Mouse (Mus musculus): ENCODE data around the gene Thada.
"Not testable (repeated sequence)": the region's sequence is repeated elsewhere in the genome, so short reads cannot be mapped to it uniquely, and the experiment has no call there.

Gene Thada

DNA sequence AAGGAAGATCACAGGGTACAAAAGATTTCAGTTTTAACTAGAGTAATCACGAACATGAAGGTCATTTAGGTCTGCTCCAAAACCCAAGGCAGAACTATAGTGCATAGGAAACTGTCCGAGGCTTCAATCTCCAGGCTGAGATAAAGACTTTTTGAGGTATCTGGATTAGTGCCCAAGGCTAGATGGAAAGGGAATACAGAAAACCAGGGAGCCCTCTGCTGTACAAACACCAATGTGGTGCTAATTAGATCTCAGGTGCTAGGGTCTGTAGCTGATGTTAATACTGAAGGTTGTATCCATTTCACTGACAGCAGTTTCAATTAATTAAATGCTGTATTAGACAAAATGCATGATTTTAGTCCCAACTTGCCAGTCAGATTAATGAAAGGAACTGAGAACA lies 124.3 kb downstream of the Thada start:
- no peak for DNase-seq

DNA sequence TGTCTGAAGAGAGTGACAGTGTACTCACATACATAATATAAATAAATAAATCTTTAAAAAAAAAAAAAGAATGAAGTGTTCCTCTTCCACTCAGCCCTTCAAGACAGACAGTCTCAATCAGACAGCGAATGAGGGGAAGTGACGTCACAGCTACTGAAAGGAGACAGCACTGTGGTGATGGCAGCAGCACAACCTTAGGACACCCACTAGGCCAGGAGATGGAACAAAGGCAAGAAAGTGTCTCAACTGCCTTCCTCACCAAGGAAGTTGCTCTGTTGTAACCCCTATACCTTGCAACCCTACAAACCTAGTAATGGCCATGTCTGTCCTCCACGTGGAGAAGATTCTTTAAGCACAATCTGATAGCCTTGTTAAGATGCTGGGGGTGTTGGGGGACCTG lies 125.4 kb downstream of the Thada start:
- no peak for DNase-seq

DNA sequence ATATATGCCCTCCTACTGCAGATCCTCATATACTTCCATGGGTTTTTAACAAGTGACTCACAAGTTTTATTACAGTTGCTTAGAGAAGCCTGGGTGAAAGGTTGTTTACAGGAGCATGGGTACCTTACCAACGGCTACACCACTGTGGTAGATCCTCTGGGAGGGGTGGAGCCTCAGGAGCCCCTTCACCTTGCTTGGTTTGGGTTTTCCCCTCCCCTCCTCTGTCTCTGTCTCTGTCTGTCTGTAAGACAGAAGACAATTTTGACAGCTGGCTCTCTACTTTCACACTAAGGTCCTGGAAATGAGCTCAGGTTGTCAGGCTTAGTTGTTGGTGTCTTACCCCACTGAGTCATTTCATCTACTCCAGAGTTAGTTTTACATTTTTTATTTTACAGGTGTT lies 130.0 kb downstream of the Thada start:
- no peak for DNase-seq

DNA sequence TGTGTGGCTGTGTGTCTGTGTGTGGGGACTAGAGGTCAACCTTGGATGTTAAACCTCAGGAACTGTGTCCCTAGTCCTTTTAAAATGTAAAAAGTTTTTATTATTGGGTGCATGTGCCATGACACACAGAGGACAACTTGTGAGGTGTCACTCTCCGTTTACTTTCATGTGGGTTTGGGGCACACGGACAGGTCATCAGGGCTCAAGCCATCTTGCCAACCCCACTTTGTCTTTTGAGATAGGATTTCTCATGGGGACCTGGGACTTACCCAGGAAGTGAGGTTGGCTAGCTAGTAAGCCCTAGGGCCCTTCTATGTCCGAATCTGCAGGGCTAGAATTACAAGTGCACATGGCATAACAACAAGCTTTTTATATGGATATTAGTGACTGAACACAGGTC lies 130.9 kb downstream of the Thada start:
- no peak for DNase-seq

DNA sequence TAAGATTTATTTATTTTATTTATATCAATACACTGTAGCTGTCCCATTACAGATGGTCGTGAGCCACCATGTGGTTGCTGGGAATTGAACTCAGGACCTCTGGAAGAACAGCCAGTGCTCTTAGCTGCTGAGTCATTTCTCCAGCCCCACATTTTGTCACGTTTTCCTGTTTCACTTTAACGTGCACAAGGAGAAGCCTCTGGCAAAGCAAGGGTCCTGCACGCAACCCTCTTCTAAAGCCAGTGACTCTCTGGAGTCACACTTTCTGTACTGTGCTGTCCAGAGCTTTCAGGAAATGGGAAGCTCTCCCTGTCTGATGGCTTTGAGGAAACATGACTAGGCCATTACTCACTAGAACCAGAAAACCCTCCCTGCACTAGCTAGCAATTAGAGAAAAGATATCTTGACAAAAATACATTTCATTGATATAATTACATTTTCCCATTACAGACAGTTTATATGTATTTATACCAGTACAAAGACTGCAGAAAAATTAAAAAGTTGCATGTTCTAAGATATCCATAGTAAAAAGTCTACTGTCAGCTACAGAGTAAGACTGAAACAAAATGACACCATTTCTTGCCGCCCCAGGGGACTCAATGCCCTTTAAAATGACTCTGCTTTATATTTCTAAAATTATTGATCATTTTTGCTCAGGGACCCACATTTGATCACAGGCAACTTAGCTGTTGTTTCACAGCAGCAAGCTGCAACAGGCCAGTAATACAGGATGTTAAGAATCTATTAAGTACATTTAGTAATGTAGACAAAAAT lies 131.6 kb downstream of the Thada start:
- no peak for DNase-seq

DNA sequence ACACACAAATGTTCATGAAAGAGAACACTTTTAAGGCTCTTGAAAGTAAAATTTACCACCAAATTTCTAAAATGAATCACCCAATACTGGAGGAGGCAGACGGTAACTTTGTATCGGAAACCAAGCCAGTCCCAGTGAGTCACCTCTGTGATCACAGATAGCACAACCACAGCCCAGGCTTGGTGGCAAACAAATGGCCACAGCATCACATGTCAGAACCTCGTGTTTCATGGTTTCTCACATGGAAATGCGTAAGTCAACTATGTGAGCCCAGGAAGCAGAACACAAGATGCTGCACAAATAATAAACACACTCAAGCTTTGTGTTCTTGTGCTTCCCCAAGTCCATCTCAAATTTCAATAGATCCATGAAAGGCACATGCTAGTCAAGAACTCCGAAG lies 133.1 kb downstream of the Thada start:
- DNase-seq, result no peak

DNA sequence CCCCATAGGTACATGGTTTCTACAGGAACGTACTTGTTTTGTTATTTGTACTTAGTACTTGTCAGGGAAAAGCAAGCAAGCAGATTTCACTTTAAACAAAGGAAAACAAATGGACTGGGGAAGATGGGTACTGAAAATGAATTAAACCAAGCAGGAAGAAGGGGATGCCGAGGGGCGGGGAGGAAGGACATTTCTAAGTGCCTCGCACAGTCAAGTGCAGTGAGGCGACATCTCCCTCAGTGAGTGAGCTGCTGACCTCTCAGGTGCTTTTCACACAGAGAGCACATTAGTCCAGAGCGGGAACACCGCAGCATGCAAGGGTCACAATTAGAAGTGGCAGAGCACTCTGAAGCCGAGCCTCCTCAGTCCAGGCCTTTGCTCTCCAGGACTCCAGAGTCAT lies 135.0 kb downstream of the Thada start:
- DNase-seq, result no peak

DNA sequence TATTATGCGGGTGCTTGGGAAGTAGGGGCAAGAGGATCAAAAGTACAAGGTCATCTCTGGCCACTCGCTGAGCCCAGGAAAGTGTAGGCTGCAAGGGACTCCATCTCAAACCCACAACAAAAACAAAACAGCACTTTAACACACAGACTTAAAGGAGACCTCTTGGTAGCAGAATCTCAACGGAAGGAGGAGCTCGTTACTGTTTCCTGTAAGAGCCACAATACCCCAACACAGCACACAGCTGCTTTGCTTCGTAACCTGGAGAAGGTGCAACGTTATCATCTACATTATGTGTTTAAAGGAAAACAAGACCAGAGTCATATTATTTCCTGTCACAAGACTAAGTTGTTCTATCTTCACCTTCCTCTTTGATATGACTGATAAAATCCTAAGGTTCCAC lies 135.5 kb downstream of the Thada start:
- no peak for DNase-seq

DNA sequence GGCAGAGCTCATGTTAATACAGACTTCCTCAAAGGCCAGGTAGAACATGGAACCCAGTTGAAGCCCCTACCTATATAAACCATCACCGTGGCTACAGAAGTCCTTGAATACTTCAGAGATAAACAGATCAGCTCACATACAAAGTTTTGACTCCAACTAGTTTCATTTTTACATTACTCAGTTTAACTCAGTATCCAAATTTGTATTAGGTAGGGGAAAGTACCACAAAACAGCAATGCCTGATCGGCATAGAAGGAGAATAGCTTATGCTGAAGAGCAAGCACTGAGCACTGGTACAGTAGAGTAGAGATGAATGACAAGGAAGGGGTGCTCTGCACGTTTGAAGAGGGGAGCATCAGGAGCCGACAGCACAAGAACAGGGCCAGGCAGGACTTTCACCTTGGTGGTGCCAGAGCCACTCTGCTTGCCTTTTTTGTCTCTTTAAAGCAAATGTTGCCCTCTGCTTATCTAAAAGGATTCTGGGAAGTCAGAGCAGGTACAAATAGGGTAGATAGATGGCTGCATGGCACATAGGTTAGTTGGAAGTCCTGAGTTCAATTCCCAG lies 136.0 kb downstream of the Thada start:
- no peak for DNase-seq

DNA sequence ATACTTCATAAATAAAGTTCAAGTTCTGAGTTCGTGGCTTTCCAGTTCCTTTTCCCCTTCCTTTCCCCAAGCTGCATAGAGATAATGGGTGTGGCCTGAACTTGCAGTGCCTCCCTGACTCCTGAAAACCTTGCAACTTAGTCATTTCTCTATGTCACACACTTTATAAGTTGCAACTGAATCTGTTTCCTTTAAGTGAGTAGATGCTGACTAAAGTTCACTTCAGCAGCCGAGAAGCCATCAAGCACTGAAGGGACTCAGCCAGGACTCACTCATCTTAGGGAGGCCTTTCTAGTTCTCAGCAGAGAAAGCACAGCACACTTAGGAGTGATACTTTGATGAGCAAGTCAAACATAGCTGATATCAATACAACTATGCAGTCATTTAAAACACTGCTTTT lies 137.5 kb downstream of the Thada start:
- DNase-seq, result no peak

DNA sequence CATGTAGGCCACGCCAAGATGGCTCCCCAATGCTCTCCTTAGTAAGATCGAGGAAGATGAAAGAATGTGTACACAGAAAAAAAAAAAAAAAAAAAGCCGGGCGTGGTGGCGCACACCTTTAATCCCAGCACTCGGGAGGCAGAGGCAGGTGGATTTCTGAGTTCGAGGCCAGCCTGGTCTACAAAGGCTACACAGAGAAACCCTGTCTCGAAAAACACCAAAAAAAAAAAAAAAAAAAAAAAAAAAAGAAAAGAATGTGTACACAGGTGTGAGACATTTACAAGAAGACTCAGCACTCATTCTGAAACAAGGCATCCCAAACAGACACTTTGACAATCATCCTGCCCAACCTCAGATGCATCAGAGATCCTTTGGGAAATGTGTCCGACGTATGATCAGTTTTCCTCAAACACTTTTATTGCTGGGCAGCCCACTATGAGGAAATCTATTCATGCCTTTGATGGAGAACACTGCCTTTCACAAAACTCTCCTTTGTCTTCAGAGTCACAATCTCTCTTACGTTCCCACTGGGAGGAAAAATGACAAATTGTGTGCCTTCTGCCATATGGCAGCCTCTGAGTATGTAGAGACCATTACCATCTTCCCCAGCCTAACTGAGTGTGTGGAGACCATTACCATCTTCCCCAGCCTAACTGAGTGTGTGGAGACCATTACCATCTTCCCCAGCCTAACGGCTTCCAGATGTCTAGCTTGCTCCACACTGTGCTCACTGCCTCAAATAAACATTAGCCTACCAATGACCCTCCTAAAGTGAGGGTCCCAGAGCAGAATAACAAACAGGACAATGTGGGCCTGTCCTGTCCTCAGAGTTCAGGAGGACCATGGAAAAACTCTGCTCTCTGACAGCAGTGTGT lies 138.7 kb downstream of the Thada start:
- DNase-seq, result no peak

DNA sequence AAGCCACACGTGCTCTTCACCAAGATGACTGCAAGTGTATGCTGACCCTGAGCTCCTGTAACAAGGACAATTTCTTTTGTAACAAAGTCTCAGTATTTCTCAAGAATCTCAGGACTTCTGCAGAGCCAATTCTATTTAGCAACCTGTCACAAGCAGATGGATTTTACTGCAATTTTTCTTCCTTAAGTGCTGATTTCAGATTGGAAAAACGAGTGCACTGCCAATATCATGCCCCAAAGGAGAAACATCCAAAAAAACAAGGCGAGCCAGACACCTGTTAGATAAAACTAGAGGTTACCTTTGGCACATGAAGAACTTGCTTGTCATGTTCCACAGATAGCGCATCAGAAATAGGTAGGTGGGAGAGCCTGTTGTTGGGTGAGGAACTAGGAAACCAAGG lies 143.8 kb downstream of the Thada start:
- DNase-seq, result no peak

DNA sequence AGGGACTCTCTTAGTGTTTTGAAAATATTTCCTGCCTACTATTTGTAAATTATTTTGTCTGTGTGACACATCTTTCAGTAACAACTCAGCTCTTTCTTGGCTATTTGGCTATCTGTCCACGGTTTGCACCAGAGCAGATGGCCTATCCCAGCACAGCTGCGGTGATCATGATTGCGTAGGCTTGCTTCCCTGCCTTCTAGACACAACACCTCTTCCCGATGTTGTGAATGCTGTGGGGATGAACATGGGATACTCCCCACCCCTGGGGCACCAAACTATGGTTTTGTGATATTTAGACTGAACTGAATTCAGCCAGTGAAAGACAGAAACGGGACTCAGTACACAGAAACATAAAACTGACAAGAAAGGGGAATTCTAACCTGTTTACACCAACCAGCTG lies 144.7 kb downstream of the Thada start:
- no peak for DNase-seq

DNA sequence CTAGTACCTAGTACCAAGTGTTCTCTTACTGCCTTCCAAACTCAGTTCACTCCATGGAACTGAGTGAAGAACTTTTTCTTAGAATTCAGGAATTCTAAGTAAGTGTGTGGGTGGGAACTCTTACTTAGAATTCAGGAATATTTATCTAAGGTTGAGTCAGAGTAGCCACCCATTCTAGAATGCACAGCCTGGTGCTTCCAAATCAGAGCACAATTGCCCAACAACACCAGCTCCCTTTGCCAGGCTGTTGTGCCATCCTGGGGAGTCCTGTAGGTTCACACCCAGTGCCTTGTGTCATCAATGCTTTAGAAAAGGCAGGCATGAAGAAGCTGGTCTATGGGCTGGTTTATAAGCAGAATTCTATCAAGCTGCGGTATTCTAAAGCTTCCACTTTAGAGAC lies 145.4 kb downstream of the Thada start:
- DNase-seq, result no peak

DNA sequence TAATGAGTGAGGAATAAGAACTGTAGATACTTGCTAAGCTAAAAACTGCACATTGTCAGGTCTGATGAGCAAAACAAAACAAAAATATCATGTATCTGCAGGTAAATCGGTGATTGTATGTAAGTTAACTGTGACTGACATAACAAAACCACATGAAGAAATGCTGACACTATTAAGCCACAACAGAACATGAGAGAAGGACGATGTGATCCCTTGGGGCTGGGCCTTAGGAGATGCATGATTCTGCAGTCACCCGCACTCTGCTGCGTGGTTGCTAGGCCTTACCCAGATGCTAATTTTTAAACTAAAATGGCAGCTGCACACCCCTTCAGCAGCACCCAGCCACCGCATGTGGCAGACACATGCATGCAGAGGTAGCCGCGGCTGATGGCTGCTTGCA lies 151.7 kb downstream of the Thada start:
- DNase-seq, result no peak

DNA sequence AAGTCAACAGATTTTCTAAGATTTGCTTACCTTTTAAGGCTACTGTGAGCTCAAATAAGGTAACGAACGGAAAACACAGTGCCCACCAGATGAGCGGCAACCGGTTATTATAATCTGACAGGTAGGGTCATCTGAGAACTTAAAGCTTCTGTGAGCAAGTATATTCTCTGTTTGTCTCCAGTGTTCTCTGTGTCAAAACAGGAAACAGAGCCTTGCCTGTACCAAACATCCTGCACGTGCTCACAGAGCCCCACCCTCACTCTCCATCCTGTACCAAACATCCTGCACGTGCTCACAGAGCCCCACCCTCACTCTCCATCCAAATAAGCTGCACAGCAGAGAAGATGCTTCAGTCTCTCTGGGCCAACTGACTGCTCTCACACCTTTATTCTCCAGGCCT lies 152.5 kb downstream of the Thada start:
- DNase-seq, result no peak

DNA sequence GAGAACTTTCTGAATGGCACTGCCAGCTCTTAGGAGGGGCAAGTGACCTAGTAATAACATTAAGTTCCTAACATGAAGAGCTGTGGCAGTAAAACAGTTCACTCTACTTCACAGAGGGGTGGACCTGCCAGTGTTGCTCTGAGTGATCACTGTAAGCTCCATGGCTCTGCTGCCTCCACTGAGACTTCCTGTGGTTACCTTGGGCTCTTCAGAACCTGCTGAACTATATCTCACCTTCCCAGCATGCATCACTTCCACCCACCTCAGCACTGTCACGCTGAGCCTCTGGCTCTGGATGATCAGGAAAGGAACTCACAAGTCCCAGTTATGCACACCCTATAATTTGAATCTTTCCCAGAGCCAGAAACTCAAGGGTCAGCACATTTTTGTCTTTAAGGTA lies 159.9 kb downstream of the Thada start:
- DNase-seq, result no peak

DNA sequence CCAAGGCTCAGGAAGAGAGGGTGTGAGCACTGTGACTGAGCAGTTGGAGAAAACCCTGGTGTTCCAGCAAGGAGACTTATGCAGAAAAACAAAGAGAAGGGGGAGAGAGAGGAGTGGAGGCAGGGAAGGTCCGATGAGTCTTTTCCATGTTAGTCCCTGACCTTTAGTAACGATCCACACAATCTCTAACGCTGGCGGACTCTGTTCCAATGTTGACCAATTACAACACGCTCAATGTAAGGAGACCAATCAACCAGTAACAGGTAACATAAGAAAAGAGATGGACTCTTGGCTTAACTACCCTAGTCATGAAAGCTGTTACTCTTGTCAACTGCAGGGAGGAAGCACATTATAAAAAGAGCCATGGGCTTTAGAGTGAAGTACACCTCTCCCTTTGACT lies 160.9 kb downstream of the Thada start:
- DNase-seq, result no peak

DNA sequence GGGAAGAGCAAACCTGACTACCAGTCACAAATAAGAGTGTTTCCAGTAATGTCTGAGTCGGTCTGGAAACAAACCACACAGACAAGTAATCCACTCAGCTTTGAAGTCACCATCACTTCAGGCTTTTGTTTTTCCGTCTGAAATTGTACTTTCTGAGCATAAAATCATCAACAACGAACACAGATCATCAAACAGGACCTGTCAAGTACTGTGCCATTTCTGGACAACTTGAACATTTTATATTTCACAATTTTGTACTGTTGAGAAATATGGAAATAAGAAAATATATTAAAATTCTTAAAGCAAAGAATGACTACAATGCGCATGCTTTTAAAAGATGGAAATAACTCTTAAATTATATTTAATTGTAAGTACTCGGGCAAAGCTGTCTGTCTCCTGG lies 161.9 kb downstream of the Thada start:
- DNase-seq, result no peak

DNA sequence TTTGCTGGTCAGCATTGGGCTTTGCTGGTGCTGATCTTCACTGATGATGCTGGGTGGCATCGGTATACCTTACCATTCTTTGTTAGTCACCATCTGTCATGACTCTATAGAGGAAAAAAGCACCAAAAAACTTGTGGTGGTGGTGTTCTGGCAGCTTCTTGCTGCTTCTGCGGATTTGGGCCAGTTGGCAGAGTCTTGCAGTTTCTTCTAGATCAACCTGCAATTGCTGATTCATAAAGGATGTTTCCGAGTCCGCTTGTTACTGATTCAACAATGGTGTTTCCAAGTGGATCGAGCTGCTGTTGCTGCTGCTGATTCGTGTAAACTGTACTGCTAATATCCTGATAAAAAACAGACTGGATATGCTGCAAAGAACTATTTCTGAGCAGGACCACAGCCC lies 168.0 kb downstream of the Thada start:
- no peak for DNase-seq

DNA sequence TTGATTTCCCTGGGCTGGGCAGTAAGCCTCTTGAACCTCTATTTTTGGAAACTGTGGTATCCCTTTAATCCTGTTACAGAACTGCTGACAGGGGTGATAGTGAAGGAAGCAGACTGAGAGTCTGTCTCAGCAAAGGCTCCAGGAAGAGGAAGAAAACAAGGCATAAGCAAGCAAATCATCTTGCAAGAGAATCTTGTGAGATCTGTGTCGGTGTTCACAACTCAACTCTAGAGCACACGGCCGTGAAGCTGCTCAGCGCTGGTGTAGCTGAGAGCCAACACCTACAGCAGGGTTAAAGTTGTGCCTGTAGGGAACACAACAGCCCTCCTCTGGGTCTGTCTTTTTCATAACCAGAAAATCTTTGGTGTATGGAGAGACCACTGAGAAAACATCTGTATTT lies 172.8 kb downstream of the Thada start:
- no peak for DNase-seq

DNA sequence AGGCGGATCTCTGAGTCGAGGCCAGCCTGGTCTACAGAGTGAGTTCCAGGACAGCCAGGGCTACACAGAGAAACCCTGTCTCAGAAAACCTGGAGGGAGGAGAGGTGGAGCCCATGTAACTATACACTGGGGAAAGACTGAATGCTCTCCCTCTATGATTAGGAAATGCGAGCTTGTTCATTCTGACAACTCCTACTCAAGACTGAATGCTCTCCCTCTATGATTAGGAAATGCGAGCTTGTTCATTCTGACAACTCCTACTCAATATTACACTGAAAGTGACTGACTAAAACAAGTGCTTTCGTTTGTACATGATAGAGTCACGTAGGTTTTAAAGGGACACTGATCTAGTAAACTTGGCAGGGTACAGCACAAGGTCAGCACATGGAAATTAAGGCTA lies 174.8 kb downstream of the Thada start:
- DNase-seq, result not testable (repeated sequence)

DNA sequence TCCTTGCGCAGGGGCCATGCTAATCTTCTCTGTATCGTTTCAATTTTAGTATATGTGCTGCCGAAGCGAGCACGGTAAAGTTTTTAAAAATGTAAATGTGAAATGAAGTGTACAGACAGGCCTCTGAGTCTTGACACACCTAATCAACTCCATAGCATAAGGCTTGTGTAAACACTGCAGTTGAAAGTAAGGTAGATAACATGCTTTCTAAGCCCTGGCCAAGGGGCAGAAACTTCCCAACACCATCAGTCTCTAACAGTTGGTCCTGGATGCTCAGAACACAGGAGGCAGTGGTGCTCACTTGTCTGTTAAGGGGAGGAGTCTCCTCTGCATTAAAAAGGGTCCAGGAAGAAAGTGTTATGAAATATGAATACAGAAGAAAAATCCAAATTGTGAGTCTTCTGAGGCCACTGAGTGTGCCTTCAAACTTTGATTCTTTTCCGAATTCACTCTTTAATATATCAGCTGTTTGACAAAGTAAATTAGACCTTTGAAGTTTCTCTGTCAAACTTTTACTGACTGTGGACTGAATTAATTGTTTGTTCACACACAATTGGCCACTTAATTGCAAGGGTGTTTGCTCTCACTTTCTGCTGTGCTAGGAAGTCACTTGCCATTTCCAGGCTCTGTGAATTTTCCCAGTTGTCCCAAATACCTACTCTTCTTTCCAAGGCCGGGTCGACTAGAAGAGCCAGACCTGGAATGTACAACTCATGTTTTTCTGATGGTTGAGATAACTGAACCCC lies 178.2 kb downstream of the Thada start:
- no peak for DNase-seq

All from right cerebral cortex, postnatal 14 days (tissue).